Mouse (Mus musculus) embryonic facial prominence, embryonic 11.5 days (tissue): ENCODE data around the gene Zc3h8. TPM values are rescaled to one million over a fixed set of nuclear protein-coding genes. Genes with fewer than 3 reads are reported as not detected.
A peak's percentile ranks its signal among the peaks of the same experiment; 100 is the strongest.

Experiments used
- ATAC-seq: fragments of 200-750 bp; cut with Nextera tagmentation; replicated peaks from 2 replicates; pipeline ENCODE4 v1.8.0; 2017; ENCODE audit warnings: low read depth; ENCODE audit not compliant: insufficient number of reproducible peaks, low FRiP score, low TSS enrichment
- DNase-seq: peaks from one replicate; pipeline ENCODE4 v3.0.0-alpha.2; 2015; ENCODE audit warnings: low spot score
- H3K27ac ChIP-seq: fragments of 300-500 bp; sonication (generic); replicated peaks from 2 replicates; pipeline ENCODE4 v1.5.1; 2014; ENCODE audit warnings: mild to moderate bottlenecking, low read depth, low read length, control low read depth
- H3K27me3 ChIP-seq: fragments of 300-500 bp; sonication (generic); 2 replicates; pipeline ENCODE4 v1.6.1; 2014; ENCODE audit warnings: mild to moderate bottlenecking, low read length, moderate library complexity, mixed read lengths; ENCODE audit not compliant: control insufficient read depth, insufficient read depth
- H3K36me3 ChIP-seq: fragments of 300-500 bp; sonication (generic); replicated peaks from 2 replicates; pipeline ENCODE4 v1.6.1; 2014; ENCODE audit warnings: low read depth, mild to moderate bottlenecking, low read length, moderate library complexity, mixed read lengths; ENCODE audit not compliant: control insufficient read depth, insufficient read depth
- H3K4me1 ChIP-seq: fragments of 300-500 bp; sonication (generic); 2 replicates; pipeline ENCODE4 v1.6.1; 2014; ENCODE audit warnings: low read length, mixed read lengths; ENCODE audit not compliant: control insufficient read depth, insufficient read depth
- H3K4me2 ChIP-seq: fragments of 300-500 bp; sonication (generic); 2 replicates; pipeline ENCODE4 v1.6.1; 2014; ENCODE audit warnings: low read depth, mild to moderate bottlenecking, control low read depth, low read length, moderate library complexity
- H3K4me3 ChIP-seq: fragments of 300-500 bp; sonication (generic); 2 replicates; pipeline ENCODE4 v1.5.1; 2014; ENCODE audit warnings: low read depth, low read length, control low read depth
- H3K9ac ChIP-seq: fragments of 300-500 bp; sonication (generic); replicated peaks from 2 replicates; pipeline ENCODE4 v1.6.1; 2014; ENCODE audit warnings: mild to moderate bottlenecking, control low read depth, low read length
- H3K9me3 ChIP-seq: fragments of 300-500 bp; sonication (generic); replicated peaks from 2 replicates; pipeline ENCODE4 v1.6.1; 2016; ENCODE audit warnings: mild to moderate bottlenecking, low read length, inconsistent platforms, mixed read lengths; ENCODE audit not compliant: control insufficient read depth
- WGBS: fragments of 180-500 bp; shearing (Covaris S2); extraction: QIAGEN DNeasy Blood & Tissue Kit; methylation state at CpG from one replicate; pipeline ENCODE4 v1.1.7; 2014; 5-methylcytosine and 5-hydroxymethylcytosine counted together
- polyA plus RNA-seq: library from polyadenylated mRNA; unstranded; fragments of >200 nt; fragmentation: Nextera tagmentation; extraction: Ambion mirVana; gene quantifications from 2 replicates; pipeline ENCODE4 v1.2.1, GENCODE M21; 2014

Gene Zc3h8
- polyA plus RNA-seq, 1 experiment from 2014 or later, result 10.9 TPM

- H3K9ac ChIP-seq, result no peak overlapping the region
- H3K4me3 ChIP-seq, result peak overlapping the region; percentile 19; the same call in 1 of the 2 replicates
These were observed 22.4 kb upstream of the Zc3h8 start for GRCm38 (mm10) chr2:128966236-128966635.

GRCm38 (mm10) chr2:128965505-128966105, 21.7 kb upstream of the Zc3h8 start:
- no peaks in the 10 kb centered on the region for H3K4me1 ChIP-seq
- H3K9me3 ChIP-seq, result no peaks in the 10 kb centered on the region
- no peak overlapping the region for H3K4me2 ChIP-seq
- peak overlapping the region; percentile 25; the same call in 1 of the 2 replicates for H3K27ac ChIP-seq
- DNase-seq, result peak; percentile 30
- H3K9ac ChIP-seq, result peak overlapping the region; percentile 25; the same call in 1 of the 2 replicates
- no peak for ATAC-seq
- H3K4me3 ChIP-seq, result no peak overlapping the region
- WGBS, result 26% methylated on average over 5 of the region's 5 CpGs
- H3K36me3 ChIP-seq, result no peaks in the 10 kb centered on the region
- no peaks in the 10 kb centered on the region for H3K27me3 ChIP-seq

More at GRCm38 (mm10) chr2:128966236-128966635, 22.4 kb upstream of the Zc3h8 start:
- peak overlapping the region; percentile 100; the same call in 1 of the 2 replicates for H3K27ac ChIP-seq
- no peak for ATAC-seq
- peak; percentile 28 for DNase-seq
- H3K4me1 ChIP-seq, result no peaks in the 10 kb centered on the region
- 21% methylated on average over 6 of the region's 6 CpGs for WGBS
- H3K4me2 ChIP-seq, result no peak overlapping the region; the same call in 1 of the 2 replicates
- no peaks in the 10 kb centered on the region for H3K36me3 ChIP-seq
- H3K9me3 ChIP-seq, result no peaks in the 10 kb centered on the region
- H3K27me3 ChIP-seq, result no peaks in the 10 kb centered on the region

GRCm38 (mm10) chr2:128954186-128954585, 10.3 kb upstream of the Zc3h8 start:
- Histone ChIP-seq H3K9ac (no peak overlapping the region), H3K4me3 (no peak overlapping the region), H3K4me2 (no peak overlapping the region), H3K4me1 (no peaks in the 10 kb centered on the region), H3K9me3 (no peaks in the 10 kb centered on the region), H3K27me3 (no peaks in the 10 kb centered on the region), H3K27ac (no peak overlapping the region), H3K36me3 (no peaks in the 10 kb centered on the region)
- no peak for ATAC-seq
- DNase-seq, result no peak

- H3K9me3 ChIP-seq, result no peaks in the 10 kb centered on the region
- no peaks in the 10 kb centered on the region for H3K27me3 ChIP-seq
- H3K4me3 ChIP-seq, result no peak overlapping the region
- H3K36me3 ChIP-seq, result no peaks in the 10 kb centered on the region
- H3K4me1 ChIP-seq, result no peaks in the 10 kb centered on the region
- no peak overlapping the region for H3K9ac ChIP-seq
- no peak for ATAC-seq
- H3K4me2 ChIP-seq, result no peak overlapping the region
- whole genome bisulfite sequencing, result 35% methylated on average over 6 of the region's 6 CpGs
- no peak overlapping the region for H3K27ac ChIP-seq
- peak; percentile 84 for DNase-seq
These were observed 4.2 kb upstream of the Zc3h8 start for GRCm38 (mm10) chr2:128947962-128948588.

GRCm38 (mm10) chr2:128936256-128936655, 7.6 kb downstream of the Zc3h8 start:
- ATAC-seq, result no peak
- Histone ChIP-seq H3K36me3 (no peaks in the 10 kb centered on the region), H3K4me1 (no peaks in the 10 kb centered on the region), H3K4me3 (no peak overlapping the region), H3K9ac (no peak overlapping the region), H3K27me3 (no peaks in the 10 kb centered on the region), H3K9me3 (no peaks in the 10 kb centered on the region), H3K27ac (no peak overlapping the region), H3K4me2 (no peak overlapping the region)
- WGBS, result 72% methylated on average over 3 of the region's 3 CpGs
- no peak for DNase-seq

- DNase-seq (no peak), ATAC-seq (no peak)
- H3K9me3 ChIP-seq, result no peaks in the 10 kb centered on the region
- H3K36me3 ChIP-seq, result peaks cover 2% of the 10 kb centered on the region
- no peak overlapping the region for H3K9ac ChIP-seq
- H3K27ac ChIP-seq, result no peak overlapping the region
- no peak overlapping the region for H3K4me2 ChIP-seq
- no peaks in the 10 kb centered on the region for H3K4me1 ChIP-seq
- H3K4me3 ChIP-seq, result no peak overlapping the region
- H3K27me3 ChIP-seq, result no peaks in the 10 kb centered on the region
These were observed 13.2 kb downstream of the Zc3h8 start for GRCm38 (mm10) chr2:128930704-128931103.

- Histone ChIP-seq H3K27ac (no peak overlapping the region), H3K9me3 (no peaks in the 10 kb centered on the region), H3K9ac (no peak overlapping the region), H3K36me3 (peaks cover 2% of the 10 kb centered on the region), H3K4me3 (no peak overlapping the region), H3K27me3 (no peaks in the 10 kb centered on the region), H3K4me2 (no peak overlapping the region), H3K4me1 (no peaks in the 10 kb centered on the region)
- ATAC-seq (no peak), DNase-seq (no peak)
- 75% methylated on average over 3 of the region's 3 CpGs for WGBS
These were observed 15.4 kb downstream of the Zc3h8 start for GRCm38 (mm10) chr2:128928446-128928845.

GRCm38 (mm10) chr2:128924799-128925198, 19.1 kb downstream of the Zc3h8 start:
- ATAC-seq, result no peak
- WGBS, result 81% methylated on average over 4 of the region's 4 CpGs

More at GRCm38 (mm10) chr2:128924799-128925198, 19.1 kb downstream of the Zc3h8 start:
- no peaks in the 10 kb centered on the region for H3K9me3 ChIP-seq
- no peak for DNase-seq
- H3K36me3 ChIP-seq, result peaks cover 2% of the 10 kb centered on the region
- H3K27me3 ChIP-seq, result no peaks in the 10 kb centered on the region
- H3K27ac ChIP-seq, result no peak overlapping the region
- H3K4me2 ChIP-seq, result no peak overlapping the region
- H3K9ac ChIP-seq, result no peak overlapping the region
- no peaks in the 10 kb centered on the region for H3K4me1 ChIP-seq
- no peak overlapping the region for H3K4me3 ChIP-seq
